Mouse (Mus musculus) heart, embryonic 16.5 days (tissue): ENCODE measurements at regions not wholly inside any gene's neighbourhood (a gene's known extent, or its start where the extent isn't known, plus 50 kb on each side); places are given as distances from the start of the nearest gene placed in this dataset.

Source experiments
- ATAC-seq: fragments of 200-750 bp; cut with Nextera tagmentation; replicated peaks from 2 replicates; pipeline ENCODE4 v1.8.0; 2017; ENCODE audit warnings: moderate number of reproducible peaks; ENCODE audit not compliant: insufficient read depth, low FRiP score; ENCODE audit errors: extremely low read depth
- H3K27ac ChIP-seq: fragments of 300-500 bp; sonication (generic); 2 replicates; pipeline ENCODE4 v1.5.1; 2014; ENCODE audit warnings: mild to moderate bottlenecking, low read length, control low read depth, moderate library complexity
- H3K27me3 ChIP-seq: fragments of 300-500 bp; sonication (generic); 2 replicates; pipeline ENCODE4 v1.6.1; 2014; ENCODE audit warnings: low read length, mixed read lengths; ENCODE audit not compliant: control insufficient read depth, insufficient read depth
- H3K36me3 ChIP-seq: fragments of 300-500 bp; sonication (generic); 2 replicates; pipeline ENCODE4 v1.6.1; 2014; ENCODE audit not compliant: control insufficient read depth, insufficient read depth
- H3K4me1 ChIP-seq: fragments of 300-500 bp; sonication (generic); 2 replicates; pipeline ENCODE4 v1.6.1; 2014; ENCODE audit warnings: low read length, mixed read lengths; ENCODE audit not compliant: control insufficient read depth, insufficient read depth
- H3K4me2 ChIP-seq: fragments of 300-500 bp; sonication (generic); 2 replicates; pipeline ENCODE4 v1.6.1; 2014; ENCODE audit warnings: low read depth, mild to moderate bottlenecking, control low read depth, low read length
- H3K4me3 ChIP-seq: fragments of 300-500 bp; sonication (generic); 2 replicates; pipeline ENCODE4 v1.5.1; 2014; ENCODE audit warnings: mild to moderate bottlenecking, control low read depth, low read length
- H3K9ac ChIP-seq: fragments of 300-500 bp; sonication (generic); 2 replicates; pipeline ENCODE4 v1.6.1; 2014; ENCODE audit warnings: low read length, control low read depth
- H3K9me3 ChIP-seq: fragments of 300-500 bp; sonication (generic); replicated peaks from 2 replicates; pipeline ENCODE4 v1.6.1; 2016; ENCODE audit warnings: low read length; ENCODE audit not compliant: control insufficient read depth
- WGBS: fragments of 180-500 bp; shearing (Covaris S2); extraction: QIAGEN DNeasy Blood & Tissue Kit; methylation state at CpG from one replicate; pipeline ENCODE4 v1.1.7; 2014; 5-methylcytosine and 5-hydroxymethylcytosine counted together

DNA sequence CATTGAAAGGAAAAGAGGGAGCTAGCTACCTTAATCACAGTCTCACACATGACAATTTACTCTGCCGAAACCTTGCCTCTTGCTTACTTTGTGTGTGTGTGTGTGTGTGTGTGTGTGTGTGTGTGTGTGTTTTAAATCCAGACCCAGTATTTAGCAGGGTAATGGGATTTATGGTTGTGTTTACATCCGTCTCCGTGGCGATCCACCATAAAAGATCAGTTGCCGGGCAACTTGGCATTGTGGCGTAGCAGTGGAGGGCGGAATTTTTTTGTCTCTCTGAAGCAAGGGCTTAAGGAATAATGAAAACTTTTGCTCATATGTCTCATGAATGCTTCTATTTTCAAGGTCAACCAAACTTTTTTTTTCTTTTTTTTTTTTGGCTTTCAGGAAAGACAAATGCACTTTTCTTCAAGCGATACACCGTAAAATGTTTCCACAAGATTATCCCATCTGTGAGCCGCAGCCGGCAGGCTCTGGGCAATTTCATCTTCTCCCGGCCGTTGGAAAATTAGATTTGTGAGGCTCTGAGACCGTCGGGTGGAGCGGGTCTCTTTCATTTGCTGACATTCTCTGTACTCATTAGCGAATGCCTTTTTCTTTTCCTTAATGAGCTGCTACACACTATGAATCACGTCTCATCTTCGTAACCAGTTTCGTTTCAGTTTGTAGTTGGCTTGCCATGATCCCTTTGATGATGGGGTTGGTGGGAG lies 53.9 kb upstream of the Ptch1 start:
- no peak overlapping the region for H3K9ac ChIP-seq
- no peaks in the 10 kb centered on the region for H3K27me3 ChIP-seq
- WGBS, result 69% methylated on average over 20 of the region's 20 CpGs
- ATAC-seq, result no peak
- no peaks in the 10 kb centered on the region for H3K36me3 ChIP-seq
- no peak overlapping the region for H3K27ac ChIP-seq
- no peak overlapping the region for H3K4me3 ChIP-seq
- H3K4me1 ChIP-seq, result no peaks in the 10 kb centered on the region
- H3K4me2 ChIP-seq, result no peak overlapping the region
- H3K9me3 ChIP-seq, result no peaks in the 10 kb centered on the region

DNA sequence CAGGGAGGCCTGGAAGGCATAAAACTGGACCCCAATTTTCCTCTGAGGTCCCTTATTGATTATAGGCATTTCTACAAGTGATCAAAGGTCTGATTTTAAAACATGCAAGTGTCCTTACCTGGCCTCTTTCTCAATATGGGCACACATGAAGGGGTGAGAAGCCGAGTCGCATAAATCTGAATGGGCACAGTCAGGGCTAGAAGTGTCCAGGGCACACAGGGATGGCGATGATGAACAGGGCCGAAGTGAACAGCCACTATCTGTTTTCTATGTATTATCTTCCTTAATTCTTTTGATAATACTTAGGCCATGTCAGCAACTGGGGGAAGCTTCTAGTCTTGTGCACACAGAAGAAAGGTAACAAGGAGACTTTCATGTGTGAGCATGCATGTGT lies 54.5 kb upstream of the Ptch1 start:
- no peaks in the 10 kb centered on the region for H3K36me3 ChIP-seq
- 91% methylated on average over 4 of the region's 4 CpGs for whole genome bisulfite sequencing
- H3K9me3 ChIP-seq, result no peaks in the 10 kb centered on the region
- no peaks in the 10 kb centered on the region for H3K27me3 ChIP-seq
- no peaks in the 10 kb centered on the region for H3K4me1 ChIP-seq
- H3K27ac ChIP-seq, result no peak overlapping the region
- no peak for ATAC-seq
- no peak overlapping the region for H3K4me2 ChIP-seq
- H3K9ac ChIP-seq, result no peak overlapping the region
- H3K4me3 ChIP-seq, result no peak overlapping the region

DNA sequence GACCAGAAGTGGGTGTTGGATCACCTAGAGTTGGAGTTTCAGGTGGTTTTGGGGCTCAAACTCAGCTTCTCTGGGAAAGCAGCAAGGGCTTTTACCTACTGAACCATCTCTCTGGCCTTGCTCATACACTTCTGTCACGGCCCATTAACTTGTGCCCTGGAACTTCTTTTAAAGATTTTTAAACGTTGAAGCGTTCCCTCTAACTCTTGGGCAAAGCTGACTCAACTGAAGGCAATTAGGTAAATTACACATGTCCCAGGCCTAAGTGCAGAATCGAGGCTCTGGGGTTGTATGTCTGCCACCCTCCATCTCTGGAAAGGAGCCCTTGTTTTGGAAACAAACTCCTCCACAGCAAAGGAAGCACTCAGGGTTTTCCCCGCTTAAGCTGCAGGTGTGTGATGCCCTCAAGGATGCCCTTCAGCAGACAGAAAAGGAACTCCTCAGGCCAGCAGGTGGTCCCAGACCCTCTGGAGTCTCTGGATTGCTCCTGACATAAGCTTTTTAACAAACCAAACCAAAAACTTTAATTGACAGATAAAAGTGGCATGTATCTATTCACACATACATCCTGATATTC lies 58.5 kb upstream of the Ptch1 start:
- Histone ChIP-seq H3K36me3 (no peaks in the 10 kb centered on the region), H3K9ac (no peak overlapping the region), H3K27ac (no peak overlapping the region), H3K4me3 (no peak overlapping the region), H3K4me2 (no peak overlapping the region), H3K9me3 (no peaks in the 10 kb centered on the region), H3K4me1 (no peaks in the 10 kb centered on the region), H3K27me3 (no peaks in the 10 kb centered on the region)
- no peak for ATAC-seq
- 65% methylated on average over 5 of the region's 5 CpGs for WGBS

DNA sequence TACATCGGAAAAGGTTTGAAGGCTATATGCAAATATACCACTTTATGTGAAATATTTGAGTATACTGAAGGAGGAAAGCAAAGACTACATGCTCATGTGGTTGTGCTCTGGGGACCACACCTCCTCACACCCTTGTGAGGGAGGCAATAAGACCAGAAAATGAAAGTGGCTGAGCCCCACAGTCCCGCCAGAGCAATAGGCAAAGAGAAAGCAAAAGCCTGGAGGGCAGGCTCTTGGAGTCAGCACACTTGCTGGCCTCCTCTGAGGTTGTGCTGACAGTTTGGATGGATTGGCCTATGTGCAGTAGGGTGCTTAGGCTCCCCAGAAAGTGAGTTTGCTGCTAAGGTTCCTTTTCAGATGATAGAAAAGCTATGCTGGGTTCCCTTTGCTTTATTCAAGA lies 60.9 kb upstream of the Ptch1 start:
- WGBS, result 80% methylated on average over 2 of the region's 2 CpGs
- H3K4me3 ChIP-seq, result no peak overlapping the region
- no peaks in the 10 kb centered on the region for H3K9me3 ChIP-seq
- H3K4me1 ChIP-seq, result no peaks in the 10 kb centered on the region
- H3K36me3 ChIP-seq, result no peaks in the 10 kb centered on the region
- no peak overlapping the region for H3K4me2 ChIP-seq
- no peak overlapping the region for H3K27ac ChIP-seq
- no peak for ATAC-seq
- H3K27me3 ChIP-seq, result no peaks in the 10 kb centered on the region
- no peak overlapping the region for H3K9ac ChIP-seq

DNA sequence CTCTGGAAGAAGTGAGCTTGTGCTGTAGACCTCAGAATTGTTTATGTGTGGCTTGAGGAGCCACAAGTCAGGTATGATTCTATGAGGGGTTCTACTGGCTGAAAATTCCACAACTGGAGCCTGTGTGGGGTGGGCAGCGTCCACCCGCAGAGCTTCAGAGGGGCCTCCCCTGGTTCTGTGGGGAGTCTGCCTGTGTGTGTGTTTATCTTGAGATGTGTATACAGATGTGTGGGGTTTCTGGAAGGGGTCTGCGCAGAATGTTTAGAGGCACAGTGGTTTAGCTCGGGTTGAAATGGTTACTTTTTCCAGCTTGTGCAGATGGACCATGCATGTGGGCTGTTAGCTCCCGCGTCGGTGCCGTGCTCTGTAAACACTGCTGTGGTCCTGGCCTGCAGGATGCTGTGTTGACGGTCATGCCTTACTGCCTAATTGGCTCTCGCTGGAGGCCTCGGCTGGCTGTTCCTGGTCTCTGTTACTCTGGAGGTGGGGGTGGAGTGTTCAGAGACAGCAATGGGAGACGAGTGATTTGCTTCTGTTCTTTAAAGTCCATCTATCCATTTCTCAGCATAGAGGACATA lies 68.3 kb upstream of the Ptch1 start:
- Histone ChIP-seq H3K27me3 (no peaks in the 10 kb centered on the region), H3K9me3 (no peaks in the 10 kb centered on the region), H3K4me2 (no peak overlapping the region), H3K4me1 (peaks cover 20% of the 10 kb centered on the region), H3K4me3 (no peak overlapping the region), H3K36me3 (no peaks in the 10 kb centered on the region), H3K9ac (no peak overlapping the region), H3K27ac (peak overlapping the region; percentile 17; the same call in 1 of the 2 replicates)
- no peak for ATAC-seq
- 56% methylated on average over 12 of the region's 12 CpGs for WGBS

DNA sequence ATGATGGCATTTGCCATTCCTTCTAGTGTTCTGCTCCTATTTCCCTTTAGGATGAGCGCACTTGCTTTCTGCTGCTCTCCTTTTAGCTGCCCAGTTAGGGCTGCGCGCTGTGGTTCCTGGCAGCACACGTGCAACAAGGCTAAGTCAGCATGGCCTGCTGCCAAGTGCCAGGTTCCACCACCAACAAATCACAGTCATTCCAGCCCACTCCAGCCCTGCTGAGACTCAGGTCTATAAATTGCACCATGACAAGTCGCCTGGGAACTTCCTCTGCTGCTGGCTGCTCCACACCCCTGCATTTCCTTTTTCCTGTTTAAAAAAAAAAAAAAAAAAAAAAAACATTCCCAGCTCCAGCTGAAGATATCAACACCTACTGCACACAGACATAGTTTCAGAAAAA lies 69.2 kb upstream of the Ptch1 start:
- peaks cover 20% of the 10 kb centered on the region for H3K4me1 ChIP-seq
- H3K9ac ChIP-seq, result no peak overlapping the region; the same call in 1 of the 2 replicates
- H3K9me3 ChIP-seq, result no peaks in the 10 kb centered on the region
- H3K27ac ChIP-seq, result peak overlapping the region; percentile 96
- H3K4me2 ChIP-seq, result peak overlapping the region; percentile 42
- H3K27me3 ChIP-seq, result no peaks in the 10 kb centered on the region
- 12% methylated on average over 5 of the region's 5 CpGs for WGBS
- peak; percentile 91 for ATAC-seq
- no peaks in the 10 kb centered on the region for H3K36me3 ChIP-seq
- no peak overlapping the region for H3K4me3 ChIP-seq

DNA sequence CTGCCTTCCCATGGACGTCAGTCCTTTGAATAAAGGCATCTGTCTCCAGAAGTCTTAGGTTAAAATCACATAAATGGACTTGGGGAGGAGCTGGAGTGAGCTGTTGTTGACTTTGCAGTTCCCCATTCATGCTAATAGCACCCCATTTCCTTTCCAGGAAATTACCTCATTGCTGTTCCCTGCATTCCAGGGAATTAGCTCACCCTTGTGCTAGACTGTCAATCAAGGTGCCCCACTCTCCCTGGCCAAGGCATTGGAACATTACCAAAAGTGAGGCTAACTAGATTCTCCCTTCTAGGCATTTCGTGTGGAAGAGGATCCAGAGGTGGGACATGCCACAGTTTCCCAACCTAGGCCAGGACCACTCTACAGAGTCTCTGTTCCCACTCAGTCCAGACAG lies 70.0 kb upstream of the Ptch1 start:
- H3K27ac ChIP-seq, result peak overlapping the region; percentile 96
- no peaks in the 10 kb centered on the region for H3K36me3 ChIP-seq
- 40% methylated on average over 2 of the region's 2 CpGs for WGBS
- H3K4me2 ChIP-seq, result peak overlapping the region; percentile 42
- no peak for ATAC-seq
- no peak overlapping the region for H3K4me3 ChIP-seq
- H3K9me3 ChIP-seq, result no peaks in the 10 kb centered on the region
- H3K27me3 ChIP-seq, result no peaks in the 10 kb centered on the region
- peak overlapping the region; percentile 33; the same call in 1 of the 2 replicates for H3K9ac ChIP-seq
- peaks cover 20% of the 10 kb centered on the region for H3K4me1 ChIP-seq

DNA sequence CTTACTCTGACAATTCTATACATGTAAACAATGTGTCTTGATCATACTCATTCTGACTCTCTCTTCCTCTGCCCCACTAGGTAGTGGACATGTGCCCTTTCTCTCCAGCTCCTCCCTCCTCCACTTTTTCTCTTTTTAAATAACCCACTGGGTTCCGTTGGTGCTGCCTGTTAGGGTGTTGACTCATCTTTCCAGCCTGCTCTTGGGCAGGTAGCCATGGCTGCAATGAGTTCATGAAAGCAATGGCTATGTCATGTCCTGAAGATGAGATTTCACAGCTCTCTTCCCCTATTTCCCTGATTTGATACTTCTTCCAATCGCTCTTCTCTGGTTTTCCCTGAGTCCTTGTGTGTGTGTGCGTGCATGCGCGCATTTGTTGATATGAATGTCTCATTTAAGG lies 70.9 kb upstream of the Ptch1 start:
- peaks cover 20% of the 10 kb centered on the region for H3K4me1 ChIP-seq
- H3K4me3 ChIP-seq, result no peak overlapping the region
- H3K27me3 ChIP-seq, result no peaks in the 10 kb centered on the region
- no peaks in the 10 kb centered on the region for H3K9me3 ChIP-seq
- no peak for ATAC-seq
- H3K27ac ChIP-seq, result no peak overlapping the region
- no peaks in the 10 kb centered on the region for H3K36me3 ChIP-seq
- 85% methylated on average over 5 of the region's 5 CpGs for WGBS
- H3K9ac ChIP-seq, result no peak overlapping the region
- no peak overlapping the region for H3K4me2 ChIP-seq

DNA sequence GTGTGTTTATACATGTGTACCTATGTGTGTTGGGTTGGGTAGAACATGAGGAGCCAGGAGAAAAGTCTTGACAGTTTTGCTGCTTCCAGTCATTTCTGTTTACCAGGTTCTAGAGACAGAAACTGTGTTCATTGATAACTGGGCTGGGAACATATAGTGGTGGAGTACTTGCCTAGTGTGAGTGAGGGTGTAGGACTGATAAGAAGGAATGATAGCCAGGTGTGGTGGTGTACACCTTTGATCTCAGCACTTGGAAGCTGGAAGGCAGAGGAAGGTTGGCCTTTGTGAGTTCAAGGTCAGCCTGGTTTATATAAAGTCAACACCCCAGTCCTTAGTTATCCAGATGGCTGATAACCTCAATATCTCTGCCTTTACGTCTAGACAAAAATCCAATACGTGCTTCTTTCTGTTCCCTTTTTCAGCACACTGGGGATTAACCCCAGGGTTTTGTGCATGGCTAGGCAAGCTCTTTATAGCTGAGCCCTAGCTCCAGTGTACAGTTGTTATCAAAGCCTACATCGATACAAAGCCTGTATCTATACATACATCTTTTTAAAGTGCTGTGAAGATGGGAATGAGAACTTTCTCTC lies 75.8 kb upstream of the Ptch1 start:
- Histone ChIP-seq H3K27ac (no peak overlapping the region), H3K9ac (no peak overlapping the region), H3K27me3 (no peaks in the 10 kb centered on the region), H3K36me3 (no peaks in the 10 kb centered on the region), H3K9me3 (no peaks in the 10 kb centered on the region), H3K4me1 (no peaks in the 10 kb centered on the region), H3K4me2 (no peak overlapping the region), H3K4me3 (no peak overlapping the region)
- ATAC-seq, result no peak
- 52% methylated on average over 3 of the region's 3 CpGs for WGBS
